27 mouse cellular contexts compared by ENCODE assay signal in genomic region chr13:43415249-43415648, GRCm38 (mm10).
"Had no signal": no experiment of that assay in that cellular context is flagged by ENCODE, and none has a peak within 500 bp of the region (broad histone marks: within the 10 kb centered on the region; RNA-seq: fewer than 3 reads in every experiment).

No protein-coding gene starts in this region.

- ATAC-seq: forebrain, embryonic 13.5 days; forebrain, embryonic 14.5 days; forebrain, embryonic 15.5 days; forebrain, embryonic 16.5 days; forebrain, postnatal 0 days had no signal

- H3K4me2 ChIP-seq: embryonic facial prominence, embryonic 12.5 days; embryonic facial prominence, embryonic 13.5 days; embryonic facial prominence, embryonic 15.5 days; forebrain, embryonic 12.5 days; forebrain, embryonic 13.5 days; forebrain, embryonic 15.5 days had no signal

- H3K4me1 ChIP-seq: embryonic facial prominence, embryonic 10.5 days; embryonic facial prominence, embryonic 12.5 days; embryonic facial prominence, embryonic 13.5 days; embryonic facial prominence, embryonic 15.5 days; forebrain, embryonic 10.5 days; forebrain, embryonic 12.5 days; forebrain, embryonic 13.5 days; forebrain, embryonic 15.5 days had no signal

- H3K9me3 ChIP-seq: embryonic facial prominence, embryonic 10.5 days; embryonic facial prominence, embryonic 12.5 days; embryonic facial prominence, embryonic 13.5 days; embryonic facial prominence, embryonic 15.5 days; forebrain, embryonic 10.5 days; forebrain, embryonic 12.5 days; forebrain, embryonic 13.5 days; forebrain, embryonic 15.5 days had no signal

- H3K4me3 ChIP-seq: embryonic facial prominence, embryonic 10.5 days; embryonic facial prominence, embryonic 12.5 days; embryonic facial prominence, embryonic 13.5 days; embryonic facial prominence, embryonic 15.5 days; erythroblast, embryonic 14.5 days; forebrain, embryonic 10.5 days; forebrain, embryonic 12.5 days; forebrain, embryonic 13.5 days; forebrain, embryonic 15.5 days; gastrocnemius, adult 2 months; heart, adult 2 months had no signal

- DNase-seq: cerebellum, adult 8-10 months; cerebellum, adult 9-10 months; cerebellum, adult 9-11 months; cerebellum, postnatal 10 days; cerebellum, postnatal 14 days; cerebellum, postnatal 25 days; cerebellum, postnatal 36 days; embryo, embryonic 11 days; forebrain, postnatal 0 days; gastrocnemius, adult 2 months; gastrocnemius, postnatal 10 days; gastrocnemius, postnatal 14 days; gastrocnemius, postnatal 25 days; gastrocnemius, postnatal 36 days; heart, adult 18-20 months; heart, adult 2 months had no signal

- H3K9ac ChIP-seq: embryonic facial prominence, embryonic 12.5 days; embryonic facial prominence, embryonic 13.5 days; embryonic facial prominence, embryonic 15.5 days; forebrain, embryonic 12.5 days; forebrain, embryonic 13.5 days; forebrain, embryonic 15.5 days; forebrain, postnatal 0 days had no signal

- H3K27me3 ChIP-seq: embryonic facial prominence, embryonic 12.5 days; embryonic facial prominence, embryonic 13.5 days; embryonic facial prominence, embryonic 15.5 days; forebrain, embryonic 12.5 days; forebrain, embryonic 13.5 days; forebrain, embryonic 15.5 days had no signal

- H3K27ac ChIP-seq: embryonic facial prominence, embryonic 10.5 days; embryonic facial prominence, embryonic 12.5 days; embryonic facial prominence, embryonic 13.5 days; embryonic facial prominence, embryonic 15.5 days; forebrain, embryonic 10.5 days; forebrain, embryonic 12.5 days; forebrain, embryonic 13.5 days; forebrain, embryonic 15.5 days; gastrocnemius, adult 2 months; heart, adult 2 months had no signal
